9 mouse cellular contexts compared by ENCODE assay signal in genomic region chr12:57787471-57787870, GRCm38 (mm10).
DNase-seq lines count a peak whose midpoint lies in the region; ATAC-seq and TF ChIP-seq lines count a peak whose summit lies in the region.
"Had no signal": no experiment of that assay in that cellular context is flagged by ENCODE, and none has a peak within 500 bp of the region (broad histone marks: within the 10 kb centered on the region; RNA-seq: fewer than 3 reads in every experiment).

No protein-coding gene starts in this region.

- no peaks in the 10 kb centered on the region for H3K4me1 ChIP-seq in kidney, adult 2 months (ENCODE audit: control insufficient read depth, insufficient read depth, low read length)
- H3K4me1 ChIP-seq in bone marrow macrophage, adult 2 months (ENCODE audit: control insufficient read depth, insufficient read depth, low read length), result no peaks in the 10 kb centered on the region
- H3K4me1 ChIP-seq in hindbrain, postnatal 0 days (ENCODE audit: insufficient read depth, low read length), result no peaks in the 10 kb centered on the region
- H3K4me1 ChIP-seq: embryonic facial prominence, embryonic 13.5 days; limb, embryonic 15.5 days had no signal

- no peak overlapping the region for H3K4me3 ChIP-seq in kidney, adult 2 months (ENCODE audit: insufficient read depth, low read depth, low read length)
- no peak overlapping the region for H3K4me3 ChIP-seq in bone marrow macrophage, adult 2 months (ENCODE audit: insufficient read depth, low read length)
- no peak overlapping the region for H3K4me3 ChIP-seq in hindbrain, postnatal 0 days (ENCODE audit: low read length)
- H3K4me3 ChIP-seq: embryonic facial prominence, embryonic 13.5 days; limb, embryonic 15.5 days had no signal

- DNase-seq in kidney, adult 2 months, result peak; percentile 3
- DNase-seq in kidney, adult 11 months, result no peak
- peak; percentile 28 for DNase-seq in ES-CJ7 (ENCODE audit: low read depth, low spot score)
- peak; percentile 52 for DNase-seq in hindbrain, postnatal 0 days (ENCODE audit: low spot score)
- peak; percentile 58 for DNase-seq in mesoderm, embryonic 11.5 days (ENCODE audit: low read depth, low spot score)
- no peak for DNase-seq in B cell, adult 2 months

- TF ChIP-seq POLR2A in kidney, adult 2 months (IDR thresholded peaks at IDR 0.05; ENCODE audit: low read depth, low read length), result no peak
- TF ChIP-seq POLR2A in bone marrow macrophage, adult 2 months (IDR thresholded peaks at IDR 0.05; ENCODE audit: borderline replicate concordance, low read depth, low read length), result no peak

- no peaks in the 10 kb centered on the region for H3K9me3 ChIP-seq in hindbrain, postnatal 0 days (ENCODE audit: low read length)
- H3K9me3 ChIP-seq: embryonic facial prominence, embryonic 13.5 days; limb, embryonic 15.5 days had no signal

- H3K27ac ChIP-seq in kidney, adult 2 months (ENCODE audit: insufficient read depth, low read depth, low read length), result no peak overlapping the region
- no peak overlapping the region for H3K27ac ChIP-seq in bone marrow macrophage, adult 2 months (ENCODE audit: insufficient read depth, low read depth, low read length)
- H3K27ac ChIP-seq in hindbrain, postnatal 0 days, result no peak overlapping the region
- H3K27ac ChIP-seq: embryonic facial prominence, embryonic 13.5 days; limb, embryonic 15.5 days had no signal

- WGBS in kidney, adult 2 months, result 27% methylated on average over 5 of the region's 5 CpGs
- 30% methylated on average over 5 of the region's 5 CpGs for WGBS in hindbrain, postnatal 0 days

- no peak overlapping the region for H3K9ac ChIP-seq in hindbrain, postnatal 0 days (replicated peaks; ENCODE audit: low read length)
- H3K9ac ChIP-seq: embryonic facial prominence, embryonic 13.5 days; limb, embryonic 15.5 days had no signal

- H3K27me3 ChIP-seq in kidney, adult 2 months (replicated peaks; ENCODE audit: control insufficient read depth, insufficient read depth, low read length), result no peaks in the 10 kb centered on the region
- no peaks in the 10 kb centered on the region for H3K27me3 ChIP-seq in hindbrain, postnatal 0 days (ENCODE audit: insufficient read depth, low read length)
- H3K27me3 ChIP-seq: embryonic facial prominence, embryonic 13.5 days; limb, embryonic 15.5 days had no signal

- no peaks in the 10 kb centered on the region for H3K36me3 ChIP-seq in kidney, adult 2 months (ENCODE audit: control insufficient read depth, insufficient read depth, low read length)
- no peaks in the 10 kb centered on the region for H3K36me3 ChIP-seq in hindbrain, postnatal 0 days (ENCODE audit: insufficient read depth, low read length)
- H3K36me3 ChIP-seq: embryonic facial prominence, embryonic 13.5 days; limb, embryonic 15.5 days had no signal

- no peak overlapping the region for H3K4me2 ChIP-seq in hindbrain, postnatal 0 days (ENCODE audit: low read depth, low read length)
- H3K4me2 ChIP-seq: embryonic facial prominence, embryonic 13.5 days; limb, embryonic 15.5 days had no signal

- peak; percentile 49; the same call in 1 of the 2 replicates for ATAC-seq in hindbrain, postnatal 0 days

- TF ChIP-seq CTCF in kidney, adult 2 months (conservative IDR thresholded peaks at IDR 0.05; ENCODE audit: insufficient read depth, insufficient read length, low read depth, low read length), result peak; percentile 85
- TF ChIP-seq CTCF in bone marrow macrophage, adult 2 months (IDR thresholded peaks at IDR 0.05; ENCODE audit: low read depth, low read length), result peak; percentile 10; the same call in 1 of the 2 replicates
- peak; percentile 72 for TF ChIP-seq CTCF in hindbrain, postnatal 0 days (IDR thresholded peaks at IDR 0.05; ENCODE audit: low read depth)

Comparison
In these comparisons a context has a peak if more than half of its experiments do, and no peak if none do; other contexts are left out.
1. DNase-seq: peak in kidney, adult 2 months (single experiment), ES-CJ7 (single experiment), hindbrain, postnatal 0 days (single experiment) and mesoderm, embryonic 11.5 days (single experiment); none in kidney, adult 11 months (single experiment) and B cell, adult 2 months (0 of 2).
2. CTCF ChIP-seq: peak in every context shown above with its lines; median percentile 85 in kidney, adult 2 months; 72 in hindbrain, postnatal 0 days; 10 in bone marrow macrophage, adult 2 months.